Mouse (Mus musculus) WW6 (cell line): ENCODE measurements around the gene Tox3.

Source experiments
- DNase-seq: peaks from one replicate; pipeline ENCODE4 v3.0.0-alpha.2; 2013; ENCODE audit warnings: low read depth, low spot score

Gene Tox3

DNA sequence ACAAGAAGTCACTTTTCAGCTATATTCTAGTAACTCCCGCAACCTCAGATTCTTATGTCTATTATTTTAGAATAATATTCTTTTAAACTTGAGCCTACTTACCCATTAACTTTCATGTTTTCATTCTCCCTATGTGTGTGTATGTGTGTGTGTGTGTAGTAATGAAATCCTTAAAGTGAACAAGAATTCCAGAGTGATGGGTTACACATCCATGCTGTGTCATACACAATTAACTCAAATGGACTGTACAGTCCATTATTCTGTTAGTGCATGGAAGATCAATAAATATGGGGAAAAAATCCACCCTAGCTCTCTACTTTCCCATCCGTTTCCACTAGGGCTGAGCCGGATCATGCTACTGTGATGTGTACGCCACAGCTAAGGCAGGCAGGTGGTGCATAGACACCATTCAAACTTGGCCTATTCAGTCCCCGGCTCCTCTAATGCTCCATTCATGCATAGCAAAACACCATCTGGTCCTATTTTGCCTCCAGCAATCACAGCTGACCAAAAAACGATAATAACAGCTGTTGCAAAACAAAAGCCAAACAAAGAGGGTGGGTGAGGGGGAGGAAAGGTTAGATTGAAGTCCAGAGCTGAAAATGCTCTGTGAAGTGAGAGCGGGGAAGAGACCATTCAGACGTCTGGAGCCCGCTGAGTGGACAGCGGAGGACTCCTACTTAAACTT, 103.5 kb downstream of the Tox3 start:
- no peak for DNase-seq

GRCm38 (mm10) chr8:90243957-90244356, 104.2 kb downstream of the Tox3 start:
- DNase-seq, result no peak

- DNase-seq, result no peak
Measured at GRCm38 (mm10) chr8:90242351-90242750, 105.8 kb downstream of the Tox3 start.

GRCm38 (mm10) chr8:90241461-90241860, 106.7 kb downstream of the Tox3 start:
- DNase-seq, result no peak

- no peak for DNase-seq
Measured at GRCm38 (mm10) chr8:90232501-90232900, 115.6 kb downstream of the Tox3 start.

DNA sequence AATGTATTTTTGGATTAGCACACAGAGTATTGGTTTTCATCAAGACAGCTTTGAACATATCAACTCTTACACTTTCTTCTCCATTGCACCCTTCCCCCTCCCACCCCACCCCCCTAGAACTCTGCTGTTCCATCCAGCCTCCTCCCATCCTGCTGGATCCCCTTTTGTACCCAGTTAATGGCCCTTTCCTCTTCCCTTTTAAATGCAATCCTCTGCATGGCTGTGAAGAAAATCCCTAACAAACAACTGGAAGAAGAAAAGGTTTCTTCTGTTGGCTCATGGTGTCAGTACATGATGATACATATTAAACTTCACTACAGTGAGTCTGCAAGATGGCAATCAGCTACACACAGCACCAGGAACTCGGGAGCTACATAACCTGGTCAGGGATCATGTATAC, 124.0 kb downstream of the Tox3 start:
- DNase-seq, result peak; percentile 22

DNA sequence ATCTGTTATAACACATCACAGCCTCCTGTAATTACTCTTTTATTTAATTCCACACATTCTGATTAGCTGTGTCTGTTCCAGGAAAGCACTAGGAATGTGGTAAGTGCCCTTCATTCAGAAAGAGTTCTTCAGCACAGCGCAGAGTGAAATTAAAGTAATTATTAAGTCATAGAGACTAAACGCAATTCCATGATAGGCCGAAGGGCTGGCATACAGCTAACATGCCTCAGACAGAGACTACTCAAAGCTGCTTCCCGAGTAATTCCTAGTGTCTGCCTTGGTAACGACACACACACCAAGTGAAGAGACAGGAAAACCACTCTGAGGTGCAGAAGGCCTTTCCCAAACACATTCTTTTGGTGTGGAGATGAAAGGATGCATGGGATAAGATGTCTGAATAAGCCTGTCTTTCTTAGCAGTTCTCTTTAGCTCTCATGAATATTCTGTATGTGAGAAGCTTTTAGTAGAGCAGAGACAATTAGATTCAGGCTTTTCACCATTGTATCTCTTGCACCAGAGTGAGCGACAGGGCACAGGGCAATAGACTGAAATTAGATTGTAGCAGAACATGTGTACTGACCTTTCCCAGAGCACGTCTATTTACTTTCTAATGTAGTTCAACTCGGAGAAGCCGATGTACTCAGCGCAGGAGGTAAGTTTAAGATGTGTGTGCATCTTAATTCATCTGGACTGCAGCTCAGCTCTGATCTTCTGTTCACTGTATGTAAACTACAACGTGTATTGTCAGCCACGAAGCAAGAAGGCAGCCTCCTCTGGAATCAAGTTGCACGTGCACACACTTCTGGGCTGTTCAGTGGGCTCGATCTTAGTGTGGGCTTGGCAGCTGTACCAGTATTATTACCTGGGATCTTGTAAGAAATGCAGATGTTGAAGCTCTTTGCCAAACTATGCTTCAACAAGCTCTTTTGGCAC, 138.8 kb downstream of the Tox3 start:
- no peak for DNase-seq
